Mouse (Mus musculus) kidney, postnatal 25 days (tissue): ENCODE results near the gene Tmem150c.

Experiments
- DNase-seq, 2 experiments: peaks; one replicate each; pipeline ENCODE4 v3.0.0; 2021; ENCODE audit warnings: mixed read lengths in 2 of 2

Gene Tmem150c

DNA sequence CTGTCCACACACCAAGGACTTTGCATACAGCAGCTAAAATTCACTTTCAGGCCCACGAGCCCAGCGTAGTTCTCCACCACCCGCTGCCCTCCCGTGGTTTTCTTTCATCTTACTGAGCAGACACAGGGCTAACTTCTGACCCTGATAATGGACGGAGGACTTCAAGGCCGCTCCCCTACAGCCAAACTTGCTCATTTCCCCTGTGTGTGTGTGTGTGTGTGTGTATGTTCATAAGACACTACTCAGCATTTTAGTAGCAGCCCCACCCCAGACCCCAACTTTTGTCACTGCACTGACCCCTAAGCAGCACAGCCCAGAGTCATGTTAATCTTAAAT is at the start of gene Tmem150c:
Gene Tmem150c (minus strand): TSS at position 171 of the 336 bp plus-strand sequence.
- DNase-seq, result no peak

- DNase-seq, result no peak
Measured at GRCm38 (mm10) chr5:100209093-100209492, 49.5 kb upstream of the Tmem150c start.

- peak; percentile 17 to 36 for DNase-seq
Measured at GRCm38 (mm10) chr5:100206675-100207074, 47.1 kb upstream of the Tmem150c start.

- DNase-seq, result no peak
Measured at GRCm38 (mm10) chr5:100205519-100206189, 46.0 kb upstream of the Tmem150c start.

DNA sequence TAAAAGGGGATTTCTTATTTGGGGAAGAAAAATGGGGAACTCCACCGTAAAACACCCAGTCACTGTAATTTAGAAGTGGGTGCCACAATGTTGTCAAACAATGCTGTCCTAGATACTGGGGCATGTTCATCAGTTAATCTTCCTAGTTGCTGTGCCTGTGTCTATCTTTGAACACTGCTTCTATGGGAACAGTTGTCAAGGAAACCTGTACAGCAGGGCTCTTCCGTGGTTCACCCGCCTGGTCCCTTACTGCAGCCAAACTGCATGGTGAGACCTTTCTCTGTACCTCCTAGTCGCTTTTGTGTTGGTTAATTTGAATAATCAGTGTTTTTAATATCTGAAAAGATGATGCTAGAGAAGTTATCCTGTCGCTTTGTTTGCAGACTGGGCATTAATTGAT is 41.2 kb upstream of the Tmem150c start:
- no peak for DNase-seq

DNA sequence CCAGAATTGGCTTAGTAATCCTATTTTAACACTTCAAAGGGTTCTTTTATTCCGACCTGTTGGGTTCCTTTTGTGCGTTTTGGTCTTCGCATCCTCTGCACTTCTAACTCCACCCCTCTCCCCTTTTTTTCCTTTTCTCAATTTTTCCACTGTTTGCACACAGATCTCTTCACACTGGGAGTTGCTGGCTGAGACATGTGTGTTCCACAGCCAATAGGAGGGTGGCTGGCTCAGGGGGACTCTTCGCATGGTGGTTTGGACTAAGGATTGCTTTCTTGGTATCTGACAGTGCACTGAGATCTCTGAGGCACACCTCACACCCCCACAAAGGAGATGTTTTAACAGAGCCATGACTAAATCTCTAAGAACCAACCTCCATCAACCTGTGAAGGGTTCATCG is 40.7 kb upstream of the Tmem150c start:
- no peak for DNase-seq

DNA sequence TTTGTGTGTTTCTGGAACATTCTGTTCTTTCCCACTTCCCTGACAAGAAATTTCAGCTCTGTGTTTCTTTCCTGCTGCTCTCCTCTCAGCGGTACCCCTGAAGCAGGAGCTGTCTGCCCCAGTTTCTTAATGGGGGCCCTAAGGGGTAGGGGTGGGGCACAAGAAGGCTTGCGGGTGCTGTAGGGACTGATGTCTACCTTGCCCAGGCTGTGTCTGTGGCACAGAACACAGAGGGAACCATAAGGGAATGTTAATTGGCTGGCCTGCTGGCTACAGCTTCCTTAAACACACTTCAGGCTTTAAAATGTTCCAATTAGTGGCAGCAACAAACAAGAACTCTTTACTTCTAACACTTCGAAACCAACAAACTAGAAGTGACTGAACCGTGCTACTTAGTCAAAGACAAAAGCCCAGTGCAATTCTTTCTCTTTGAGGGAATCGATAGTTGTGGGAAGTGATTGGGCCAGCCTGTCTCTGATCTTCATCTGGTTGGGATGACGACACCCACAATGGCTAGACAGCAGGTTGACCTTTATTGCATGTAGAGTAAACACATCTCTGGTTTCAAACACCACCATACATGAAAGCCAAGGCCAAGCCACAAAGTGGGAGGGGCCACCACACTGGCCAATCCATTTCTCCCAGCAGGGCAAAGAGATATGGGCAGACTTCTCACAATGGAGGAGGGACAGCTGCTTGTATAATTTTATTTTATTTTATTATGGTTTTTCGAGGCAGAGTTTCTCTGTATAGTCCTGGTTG is 39.7 kb upstream of the Tmem150c start:
- DNase-seq, result no peak

GRCm38 (mm10) chr5:100197476-100197875 is 37.9 kb upstream of the Tmem150c start:
- DNase-seq, result no peak

GRCm38 (mm10) chr5:100196854-100197431 is 37.3 kb upstream of the Tmem150c start:
- no peak for DNase-seq

DNA sequence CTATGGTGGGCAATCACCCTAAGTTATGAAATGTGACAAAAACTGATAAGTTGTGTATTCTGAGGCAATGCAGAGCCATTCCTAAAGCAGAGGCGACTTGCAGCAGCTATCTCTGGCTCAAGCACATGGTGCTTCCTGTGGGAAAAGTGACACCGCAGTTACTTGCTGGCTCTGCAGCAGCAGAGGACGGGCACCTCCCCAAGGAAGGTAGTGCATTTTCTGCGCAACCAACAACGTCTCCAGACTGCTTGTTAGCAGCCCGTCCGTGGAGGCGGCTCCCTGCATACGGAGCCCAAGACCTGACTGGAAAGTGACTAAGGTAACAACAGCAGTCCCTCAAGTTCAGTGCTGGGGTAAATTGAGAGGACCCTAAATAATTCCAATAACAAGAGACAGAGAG is 36.8 kb upstream of the Tmem150c start:
- no peak for DNase-seq

GRCm38 (mm10) chr5:100191438-100192190 is 32.0 kb upstream of the Tmem150c start:
- no peak for DNase-seq

DNA sequence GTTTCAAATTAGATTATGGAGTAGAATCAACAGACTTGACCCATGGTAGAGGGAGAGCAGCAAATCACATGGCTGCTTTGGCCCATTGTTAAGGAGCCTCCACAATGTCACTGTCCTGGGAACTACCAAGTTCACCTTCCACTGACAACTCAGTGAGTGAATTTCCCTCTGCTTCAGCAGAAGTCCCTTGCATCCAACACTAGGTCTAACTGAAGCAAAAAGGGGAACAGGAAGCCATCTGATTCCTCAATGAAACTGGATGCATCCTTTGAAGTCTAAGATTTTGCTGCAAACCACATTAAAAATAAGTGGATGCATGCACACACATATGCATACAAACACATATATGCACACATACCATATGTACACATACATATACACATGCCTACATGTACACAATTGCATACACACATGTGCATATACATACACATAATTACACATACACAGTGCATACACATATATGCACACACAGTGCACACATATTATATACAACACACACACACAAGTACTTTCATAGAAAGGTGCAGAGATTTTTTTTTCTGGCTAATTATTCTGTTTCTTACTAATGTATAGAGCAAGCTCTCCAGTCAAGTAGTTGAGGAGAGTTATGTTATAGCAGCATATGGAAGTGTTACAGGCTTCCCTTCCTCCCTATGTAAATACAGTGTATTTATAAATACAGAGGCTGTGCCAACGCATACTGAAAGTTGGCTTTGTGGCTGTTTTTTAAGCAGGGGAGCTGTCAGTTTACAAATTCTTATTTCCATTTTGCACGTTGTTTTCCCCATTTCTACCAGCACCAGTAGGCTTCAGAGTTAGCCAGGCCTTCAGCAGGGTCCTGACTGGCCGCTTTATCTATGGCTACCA is 27.7 kb upstream of the Tmem150c start:
- DNase-seq, result no peak

DNA sequence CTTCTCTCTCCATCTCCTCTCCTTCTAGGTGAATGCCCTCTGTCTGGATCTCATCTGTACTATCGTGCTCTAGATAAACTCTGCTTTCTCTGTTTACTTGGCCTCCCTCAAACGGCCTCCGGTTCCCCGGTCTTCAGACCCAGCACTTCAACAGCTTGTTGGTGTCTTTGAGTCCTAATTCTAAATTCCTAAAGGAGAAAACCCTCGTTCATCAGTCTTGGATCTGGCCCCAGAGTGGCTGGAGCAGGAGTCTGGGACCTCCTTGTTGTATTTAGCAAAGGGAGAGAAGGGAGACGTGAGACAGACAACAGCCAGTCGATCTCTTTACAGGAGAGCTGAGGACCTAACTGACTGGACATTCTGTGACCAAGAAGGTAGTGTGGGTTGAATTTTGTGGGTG is 27.0 kb upstream of the Tmem150c start:
- no peak for DNase-seq

- no peak for DNase-seq
Measured at GRCm38 (mm10) chr5:100185895-100186294, 26.3 kb upstream of the Tmem150c start.

GRCm38 (mm10) chr5:100181011-100181410 is 21.4 kb upstream of the Tmem150c start:
- DNase-seq, result no peak

DNA sequence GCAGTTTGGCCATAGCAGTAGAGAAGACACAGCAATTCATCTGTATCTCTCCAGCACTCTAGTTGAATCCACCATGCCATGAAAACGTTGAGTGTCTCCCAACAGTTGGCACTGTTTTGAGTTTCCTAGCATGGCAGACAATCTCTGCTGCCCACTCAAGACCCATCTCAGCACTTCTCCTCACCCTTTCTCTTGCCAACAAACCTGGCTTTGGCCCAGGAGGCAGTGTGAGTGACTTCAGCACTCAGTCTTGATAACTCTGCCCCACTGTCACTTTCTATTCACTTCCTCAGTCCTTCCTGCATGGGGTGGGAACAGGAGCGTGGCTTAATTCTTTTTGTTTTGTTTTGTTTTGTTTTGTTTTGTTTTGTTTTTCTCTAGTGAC is 19.2 kb upstream of the Tmem150c start:
- DNase-seq, result no peak

DNA sequence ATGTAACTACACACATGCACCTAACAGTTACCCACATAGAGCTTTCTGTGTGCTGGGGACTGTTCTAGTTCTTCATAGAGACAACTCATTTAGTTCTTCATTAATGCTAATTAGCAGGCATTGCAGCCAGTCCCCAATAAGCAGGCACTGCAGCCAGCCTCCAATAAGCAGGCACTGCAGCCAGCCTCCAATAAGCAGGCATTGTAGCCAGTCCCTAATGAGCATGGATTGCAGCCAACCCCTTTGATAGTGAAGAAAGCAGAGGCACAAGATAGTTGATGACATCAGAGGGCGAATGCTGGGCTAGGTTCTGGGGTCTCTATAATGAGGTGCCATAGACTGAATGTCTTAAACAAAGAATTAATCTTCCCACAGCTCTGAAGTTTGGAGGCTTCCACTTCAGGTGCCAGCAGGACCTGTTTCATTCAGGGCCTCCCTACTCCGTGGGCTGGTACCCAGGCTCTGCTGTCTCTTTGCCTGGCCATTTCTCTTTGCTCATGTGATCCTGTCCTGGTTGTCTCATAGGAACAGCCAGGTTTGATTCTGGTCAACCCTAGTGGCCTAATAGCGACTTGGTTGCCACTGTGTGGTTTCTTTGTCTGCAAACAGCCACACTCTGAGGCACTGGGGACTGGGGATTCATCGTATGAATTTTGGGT is 18.6 kb upstream of the Tmem150c start:
- DNase-seq, result no peak

DNA sequence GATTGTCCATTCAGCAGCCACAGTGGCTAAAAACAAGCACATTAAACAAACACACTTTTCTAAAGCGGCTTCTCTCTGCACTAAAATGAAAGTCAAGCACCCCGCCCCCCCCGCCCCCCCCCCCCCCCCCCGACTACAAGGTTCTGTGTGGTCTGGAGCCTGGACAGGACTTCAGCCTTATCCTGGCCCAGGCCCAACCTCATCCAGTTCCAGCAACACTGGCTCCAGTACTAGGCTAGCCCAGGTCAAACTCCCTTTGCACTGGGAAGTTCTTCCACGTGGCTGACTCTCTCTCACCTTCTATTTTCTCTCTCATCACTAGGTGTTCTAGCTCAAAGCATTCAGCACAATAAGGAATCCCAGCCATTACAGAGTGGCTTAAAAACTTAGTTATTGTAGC is 17.9 kb upstream of the Tmem150c start:
- DNase-seq, result no peak

GRCm38 (mm10) chr5:100176096-100176495 is 16.5 kb upstream of the Tmem150c start:
- DNase-seq, result no peak

DNA sequence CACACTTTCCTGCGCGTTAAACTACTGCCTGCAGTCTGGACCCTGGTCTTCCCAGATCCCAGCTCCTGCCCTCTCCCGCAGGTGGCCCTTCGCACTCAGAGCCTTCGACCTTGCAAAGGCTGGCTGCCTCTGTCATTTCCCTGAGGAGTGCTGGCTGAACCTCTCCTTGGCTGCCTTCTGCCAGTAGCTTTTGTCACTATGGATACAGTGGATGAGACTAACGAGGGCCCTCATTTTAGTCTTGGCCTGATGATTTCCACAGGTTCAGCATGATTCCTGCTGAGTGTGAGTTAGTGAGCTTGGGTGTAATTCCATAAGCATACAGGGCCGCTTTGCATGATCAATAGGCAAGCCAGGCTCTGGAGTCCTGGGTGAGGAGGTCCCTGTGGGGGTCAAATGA is 16.0 kb upstream of the Tmem150c start:
- DNase-seq, result no peak

GRCm38 (mm10) chr5:100172104-100172503 is 12.5 kb upstream of the Tmem150c start:
- DNase-seq, result no peak
